Mouse (Mus musculus) ovary, adult 10 weeks (tissue): ENCODE data around the gene Esp36. TPM values are rescaled to one million over a fixed set of nuclear protein-coding genes. Genes with fewer than 3 reads are reported as not detected.

Experiments
- polyA plus RNA-seq: library from polyadenylated mRNA; stranded (reverse); fragments of 350-450 nt; fragmentation: Illumina TruSeq; extraction: RNeasy Lipid Tissue Mini Kit (QIAGEN cat#74804); gene quantifications from one replicate; pipeline ENCODE4 v1.2.3, GENCODE M21; 2014

Esp36 gene
- polyA plus RNA-seq, result not detected

GRCm38 (mm10) chr17:38420085-38420484 lies at the start of gene Esp36:
Gene Esp36, minus strand, starts transcription at chr17:38420185.

Other genes starting within 250 kb of the Esp36 start
- not detected for gene Olfr134, start 248.8 kb downstream of the Esp36 start, polyA plus RNA-seq
- gene Olfr135, start 215.8 kb downstream of the Esp36 start, polyA plus RNA-seq, result not detected
- gene Olfr138, start 159.2 kb downstream of the Esp36 start, polyA plus RNA-seq, result not detected
- not detected for gene Olfr137, start 112.6 kb downstream of the Esp36 start, polyA plus RNA-seq
- gene Olfr136, start 90.4 kb downstream of the Esp36 start, polyA plus RNA-seq, result not detected
- gene Esp34, start 134.0 kb upstream of the Esp36 start, polyA plus RNA-seq, result not detected
- not detected for gene Esp31, start 219.3 kb upstream of the Esp36 start, polyA plus RNA-seq